Mouse (Mus musculus): ENCODE measurements around the gene Lce3f. TPM values are rescaled to one million over a fixed set of nuclear protein-coding genes. Genes with fewer than 3 reads are reported as not detected.

Gene Lce3f
- polyA plus RNA-seq (2015; fragmentation: Nextera tagmentation; extraction: Ambion mirVana) = not detected in 2 replicates

DNA sequence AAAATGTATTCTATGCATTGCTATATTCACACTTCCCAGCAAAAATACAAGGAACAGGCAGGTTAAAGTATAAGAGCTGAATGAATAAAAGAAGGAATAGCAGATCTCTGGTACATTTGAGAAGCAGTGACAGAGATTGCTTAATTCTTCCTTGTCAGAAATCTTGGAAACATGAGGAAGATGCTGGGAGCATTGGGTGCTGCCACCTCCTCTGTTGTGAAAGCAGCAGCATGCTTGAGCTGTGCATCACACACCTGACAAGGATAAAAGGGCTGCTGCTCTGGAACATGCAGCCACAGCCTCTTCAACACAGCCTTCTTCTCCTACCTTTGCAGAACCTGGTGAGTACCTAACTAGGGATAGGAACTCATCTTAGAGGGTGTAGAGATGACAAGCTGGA, at the start of gene Lce3f:
TSS of gene Lce3f (plus strand) at position 301 of the 400 bp plus-strand sequence.
- no peaks in the 10 kb centered on the region for H3K4me1 ChIP-seq
- no peak within 1 kb of the TSS for H3K4me2 ChIP-seq
- H3K9me3 ChIP-seq = no peaks in the 10 kb centered on the region
- H3K27ac ChIP-seq = no peak within 1 kb of the TSS
- no peak for ATAC-seq (ENCODE audit: insufficient number of reproducible peaks, insufficient read depth, low FRiP score, low TSS enrichment, low read depth)
- no peaks in the 10 kb centered on the region for H3K36me3 ChIP-seq
- H3K27me3 ChIP-seq = no peaks in the 10 kb centered on the region
- no peak within 1 kb of the TSS for H3K4me3 ChIP-seq
- H3K9ac ChIP-seq = no peak within 1 kb of the TSS

- H3K27me3 ChIP-seq = no peaks in the 10 kb centered on the region
- H3K4me1 ChIP-seq = no peaks in the 10 kb centered on the region
- 76% methylated on average over 1 of the region's 1 CpGs for WGBS
- H3K4me2 ChIP-seq = no peak within 1 kb of the TSS
- no peaks in the 10 kb centered on the region for H3K9me3 ChIP-seq
- ATAC-seq (ENCODE audit: insufficient number of reproducible peaks, insufficient read depth, low FRiP score, low TSS enrichment, low read depth) = no peak
- no peak within 1 kb of the TSS for H3K4me3 ChIP-seq
- no peaks in the 10 kb centered on the region for H3K36me3 ChIP-seq
- no peak within 1 kb of the TSS for H3K27ac ChIP-seq
- H3K9ac ChIP-seq = no peak within 1 kb of the TSS
Measured at GRCm38 (mm10) chr3:92944186-92944585, 47.8 kb upstream of the Lce3f start, which contains the start of gene Lce3c. Lce3c (plus strand) TSS chr3:92944486.

- no peaks in the 10 kb centered on the region for H3K27me3 ChIP-seq
- no peaks in the 10 kb centered on the region for H3K9me3 ChIP-seq
- no peaks in the 10 kb centered on the region for H3K36me3 ChIP-seq
- WGBS = 91% methylated on average over 1 of the region's 1 CpGs
- H3K9ac ChIP-seq = no peak within 1 kb of the TSS
- ATAC-seq (ENCODE audit: insufficient number of reproducible peaks, insufficient read depth, low FRiP score, low TSS enrichment, low read depth) = no peak
- no peak within 1 kb of the TSS for H3K27ac ChIP-seq
- H3K4me1 ChIP-seq = no peaks in the 10 kb centered on the region
- no peak within 1 kb of the TSS for H3K4me3 ChIP-seq
- no peak within 1 kb of the TSS for H3K4me2 ChIP-seq
Measured at GRCm38 (mm10) chr3:92957090-92957489, 34.9 kb upstream of the Lce3f start, which contains the start of gene Lce3d. Lce3d (plus strand) TSS chr3:92957390.

DNA sequence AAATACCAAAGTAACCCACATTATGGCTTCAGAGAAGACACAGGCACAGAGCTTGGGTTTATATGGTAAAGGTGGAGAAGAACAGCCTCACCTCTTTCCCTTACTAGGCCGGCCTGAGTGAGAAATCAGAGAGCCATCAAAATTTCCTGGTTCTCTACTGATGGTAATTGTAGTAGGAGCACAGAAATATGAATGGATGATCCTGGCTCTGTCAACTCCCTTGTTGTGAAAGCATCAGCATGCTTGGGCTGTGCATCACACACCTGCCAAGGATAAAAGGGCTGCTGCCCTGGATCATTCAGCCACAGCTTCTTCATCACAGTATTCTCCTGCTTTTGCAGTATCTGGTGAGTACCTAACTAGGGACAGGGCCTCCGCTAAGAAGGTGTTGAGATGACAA, 25.3 kb upstream of the Lce3f start, which contains the start of gene Lce3e:
TSS of gene Lce3e (plus strand) at position 301 of the 400 bp plus-strand sequence.
- Histone ChIP-seq H3K4me2 (no peak within 1 kb of the TSS), H3K9ac (no peak within 1 kb of the TSS), H3K9me3 (no peaks in the 10 kb centered on the region), H3K36me3 (no peaks in the 10 kb centered on the region), H3K4me1 (no peaks in the 10 kb centered on the region), H3K4me3 (no peak within 1 kb of the TSS), H3K27ac (no peak within 1 kb of the TSS), H3K27me3 (no peaks in the 10 kb centered on the region)
- 90% methylated on average over 2 of the region's 2 CpGs for WGBS
- no peak for ATAC-seq (ENCODE audit: insufficient number of reproducible peaks, insufficient read depth, low FRiP score, low TSS enrichment, low read depth)

- no peak for ATAC-seq (ENCODE audit: insufficient number of reproducible peaks, insufficient read depth, low FRiP score, low TSS enrichment, low read depth)
- no peaks in the 10 kb centered on the region for H3K9me3 ChIP-seq
Measured at GRCm38 (mm10) chr3:92978484-92978883, 13.5 kb upstream of the Lce3f start.

GRCm38 (mm10) chr3:92998691-92999090, 6.7 kb downstream of the Lce3f start:
- Histone ChIP-seq H3K27ac (no peak overlapping the region), H3K4me2 (no peak overlapping the region), H3K9me3 (no peaks in the 10 kb centered on the region), H3K4me1 (no peaks in the 10 kb centered on the region), H3K27me3 (no peaks in the 10 kb centered on the region), H3K9ac (no peak overlapping the region), H3K36me3 (no peaks in the 10 kb centered on the region), H3K4me3 (no peak overlapping the region)
- 3% methylated on average over 7 of the region's 7 CpGs for WGBS
- ATAC-seq (ENCODE audit: insufficient number of reproducible peaks, insufficient read depth, low FRiP score, low TSS enrichment, low read depth) = no peak

More at GRCm38 (mm10) chr3:92978484-92978883, 13.5 kb upstream of the Lce3f start:
- Histone ChIP-seq H3K36me3 (no peaks in the 10 kb centered on the region), H3K27me3 (no peaks in the 10 kb centered on the region), H3K9ac (no peak overlapping the region), H3K4me2 (no peak overlapping the region), H3K27ac (no peak overlapping the region), H3K4me1 (no peaks in the 10 kb centered on the region), H3K4me3 (no peak overlapping the region)
- 58% methylated on average over 2 of the region's 2 CpGs for WGBS

DNA sequence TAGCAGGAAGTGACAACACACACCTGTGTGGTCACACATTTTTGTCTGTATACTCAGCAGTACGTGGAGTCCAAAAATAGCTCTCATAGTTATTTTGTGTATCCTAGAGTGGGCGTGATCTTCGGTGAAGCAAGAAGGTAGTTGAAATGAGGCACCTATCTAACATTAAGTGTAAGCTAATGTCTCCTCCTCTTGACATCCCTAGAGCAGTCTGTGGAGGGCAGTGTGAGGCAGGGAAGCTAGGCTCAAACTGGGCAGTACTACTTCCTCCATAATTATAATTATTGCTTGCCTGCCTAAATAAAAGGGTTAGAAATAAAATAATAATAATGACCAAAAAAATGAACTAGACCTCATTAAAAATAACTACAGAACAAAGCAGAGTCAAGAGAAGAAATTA, 8.6 kb downstream of the Lce3f start:
- Histone ChIP-seq H3K27ac (no peak overlapping the region), H3K4me1 (no peaks in the 10 kb centered on the region), H3K9me3 (no peaks in the 10 kb centered on the region), H3K9ac (no peak overlapping the region), H3K36me3 (no peaks in the 10 kb centered on the region), H3K4me2 (no peak overlapping the region), H3K4me3 (no peak overlapping the region), H3K27me3 (no peaks in the 10 kb centered on the region)
- no peak for ATAC-seq (ENCODE audit: insufficient number of reproducible peaks, insufficient read depth, low FRiP score, low TSS enrichment, low read depth)
- 77% methylated on average over 3 of the region's 3 CpGs for WGBS

- no peak overlapping the region for H3K9ac ChIP-seq
- H3K27ac ChIP-seq = no peak overlapping the region
- no peak overlapping the region for H3K4me2 ChIP-seq
- H3K36me3 ChIP-seq = no peaks in the 10 kb centered on the region
- no peaks in the 10 kb centered on the region for H3K4me1 ChIP-seq
- H3K27me3 ChIP-seq = no peaks in the 10 kb centered on the region
- ATAC-seq (ENCODE audit: insufficient number of reproducible peaks, insufficient read depth, low FRiP score, low TSS enrichment, low read depth) = no peak
- WGBS = 68% methylated on average over 4 of the region's 4 CpGs
- no peak overlapping the region for H3K4me3 ChIP-seq
- no peaks in the 10 kb centered on the region for H3K9me3 ChIP-seq
Measured at GRCm38 (mm10) chr3:93002843-93003242, 10.8 kb downstream of the Lce3f start.

GRCm38 (mm10) chr3:93014378-93014801, 22.4 kb downstream of the Lce3f start:
- H3K4me1 ChIP-seq = peaks cover 10% of the 10 kb centered on the region; the same call in 1 of the 2 replicates
- no peaks in the 10 kb centered on the region for H3K36me3 ChIP-seq
- no peaks in the 10 kb centered on the region for H3K9me3 ChIP-seq
- H3K4me3 ChIP-seq = peak overlapping the region; percentile 51
- H3K9ac ChIP-seq = peak overlapping the region; percentile 71
- peak overlapping the region; percentile 66 for H3K27ac ChIP-seq
- ATAC-seq (ENCODE audit: insufficient number of reproducible peaks, insufficient read depth, low FRiP score, low TSS enrichment, low read depth) = peak; percentile 56
- H3K4me2 ChIP-seq = peak overlapping the region; percentile 78
- under 1% methylated on average over 24 of the region's 24 CpGs for WGBS
- no peaks in the 10 kb centered on the region for H3K27me3 ChIP-seq

GRCm38 (mm10) chr3:93014871-93015270, 22.8 kb downstream of the Lce3f start:
- Histone ChIP-seq H3K4me3 (peak overlapping the region; percentile 51), H3K36me3 (no peaks in the 10 kb centered on the region), H3K4me1 (peaks cover 10% of the 10 kb centered on the region; the same call in 1 of the 2 replicates), H3K9me3 (no peaks in the 10 kb centered on the region), H3K9ac (peak overlapping the region; percentile 71), H3K4me2 (peak overlapping the region; percentile 78), H3K27me3 (no peaks in the 10 kb centered on the region), H3K27ac (no peak overlapping the region)
- no peak for ATAC-seq (ENCODE audit: insufficient number of reproducible peaks, insufficient read depth, low FRiP score, low TSS enrichment, low read depth)
- 29% methylated on average over 5 of the region's 5 CpGs for WGBS

DNA sequence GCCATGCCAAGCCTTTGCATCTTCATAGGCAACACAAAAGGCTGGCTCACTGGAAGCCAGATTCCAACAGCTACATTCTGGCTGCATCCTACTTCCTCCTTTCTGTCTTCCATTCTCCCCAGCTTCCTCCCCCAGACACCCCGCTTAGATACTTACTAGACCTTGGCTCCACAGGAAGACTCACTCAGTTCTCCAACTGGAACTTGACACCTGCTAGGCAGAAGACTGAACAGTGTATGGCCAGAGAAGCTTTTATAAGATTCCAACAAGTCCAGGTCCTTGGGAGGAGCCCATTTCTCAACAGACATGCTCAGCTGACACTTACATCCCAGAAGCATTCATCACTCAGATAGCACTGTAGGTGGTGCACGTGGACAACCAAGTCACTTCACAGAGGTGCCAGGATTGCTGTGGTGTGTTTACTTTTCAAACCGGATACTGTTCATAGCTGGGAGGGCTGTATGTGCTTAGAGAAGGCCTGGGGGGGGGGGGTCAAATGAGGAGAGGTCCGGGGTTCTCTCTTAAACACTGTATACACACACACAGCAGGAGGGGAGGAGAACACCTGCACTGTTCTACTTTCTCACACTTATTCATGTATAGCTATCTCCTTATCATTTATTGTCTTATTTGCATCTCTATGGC, 23.6 kb downstream of the Lce3f start, which contains the start of gene Crct1:
TSS of gene Crct1 (minus strand) at position 228 of the 645 bp plus-strand sequence.
- Histone ChIP-seq H3K9me3 (no peaks in the 10 kb centered on the region), H3K36me3 (no peaks in the 10 kb centered on the region), H3K4me2 (peak within 1 kb of the TSS; percentile 78), H3K27me3 (no peaks in the 10 kb centered on the region), H3K4me1 (peaks cover 10% of the 10 kb centered on the region; the same call in 1 of the 2 replicates), H3K9ac (peak within 1 kb of the TSS; percentile 71), H3K4me3 (peak within 1 kb of the TSS; percentile 51), H3K27ac (peak within 1 kb of the TSS; percentile 66)
- WGBS = 58% methylated on average over 4 of the region's 4 CpGs
- ATAC-seq (ENCODE audit: insufficient number of reproducible peaks, insufficient read depth, low FRiP score, low TSS enrichment, low read depth) = no peak

DNA sequence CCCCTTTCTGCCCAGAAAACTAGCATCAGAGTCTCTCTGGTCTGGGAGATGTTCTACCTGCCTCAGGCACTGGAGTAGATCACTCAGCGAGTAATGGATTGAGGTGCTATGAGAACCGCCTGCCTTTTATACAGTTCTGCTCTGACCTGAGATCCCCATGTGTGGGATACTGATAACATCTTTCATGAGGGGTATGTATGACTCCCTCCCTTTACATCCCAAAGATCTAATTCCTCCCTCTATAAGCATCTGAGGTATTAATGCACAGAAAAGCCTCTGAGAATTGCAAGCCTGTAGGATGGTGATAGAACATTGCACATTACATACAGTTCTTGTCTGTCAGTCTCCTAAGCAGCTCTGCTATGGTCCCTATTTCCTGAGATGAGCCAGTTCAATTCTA, 26.9 kb downstream of the Lce3f start, which contains the start of gene Lce1m:
TSS of gene Lce1m (minus strand) at position 101 of the 400 bp plus-strand sequence.
- 82% methylated on average over 2 of the region's 2 CpGs for WGBS
- H3K9ac ChIP-seq = no peak within 1 kb of the TSS
- no peaks in the 10 kb centered on the region for H3K27me3 ChIP-seq
- no peaks in the 10 kb centered on the region for H3K9me3 ChIP-seq
- no peaks in the 10 kb centered on the region for H3K36me3 ChIP-seq
- no peak within 1 kb of the TSS for H3K27ac ChIP-seq
- no peak within 1 kb of the TSS for H3K4me2 ChIP-seq
- no peak for ATAC-seq (ENCODE audit: insufficient number of reproducible peaks, insufficient read depth, low FRiP score, low TSS enrichment, low read depth)
- peaks cover 9% of the 10 kb centered on the region; the same call in 1 of the 2 replicates for H3K4me1 ChIP-seq
- no peak within 1 kb of the TSS for H3K4me3 ChIP-seq

Measured in embryonic facial prominence, embryonic 13.5 days (tissue).